Mouse (Mus musculus): ENCODE measurements at regions not wholly inside any gene's neighbourhood (a gene's known extent, or its start where the extent isn't known, plus 50 kb on each side); places are given as distances from the start of the nearest gene placed in this dataset.

GRCm38 (mm10) chr2:148622216-148622615 is 50.2 kb upstream of the Nxt1 start:
- no peak for ATAC-seq (ENCODE audit: insufficient read depth)
- H3K27ac ChIP-seq (replicated peaks) = no peak overlapping the region
- no peaks in the 10 kb centered on the region for H3K9me3 ChIP-seq (replicated peaks)
- H3K9ac ChIP-seq = no peak overlapping the region
- no peak overlapping the region for H3K4me3 ChIP-seq (replicated peaks)
- no peaks in the 10 kb centered on the region for H3K36me3 ChIP-seq (replicated peaks)
- H3K4me1 ChIP-seq (replicated peaks) = no peaks in the 10 kb centered on the region
- 51% methylated on average over 3 of the region's 3 CpGs for WGBS (ENCODE audit: insufficient replicate concordance)
- H3K4me2 ChIP-seq = no peak overlapping the region
- no peaks in the 10 kb centered on the region for H3K27me3 ChIP-seq

- Histone ChIP-seq H3K4me2 (no peak overlapping the region), H3K27ac (replicated peaks) (no peak overlapping the region), H3K9me3 (replicated peaks) (no peaks in the 10 kb centered on the region), H3K4me1 (replicated peaks) (no peaks in the 10 kb centered on the region), H3K4me3 (replicated peaks) (no peak overlapping the region), H3K27me3 (no peaks in the 10 kb centered on the region), H3K9ac (no peak overlapping the region), H3K36me3 (replicated peaks) (no peaks in the 10 kb centered on the region)
- 51% methylated on average over 1 of the region's 1 CpGs for WGBS (ENCODE audit: insufficient replicate concordance)
- ATAC-seq (ENCODE audit: insufficient read depth) = no peak
Observed at GRCm38 (mm10) chr2:148611911-148612310, 60.5 kb upstream of the Nxt1 start.

- Histone ChIP-seq H3K27me3 (no peaks in the 10 kb centered on the region), H3K27ac (replicated peaks) (no peak overlapping the region), H3K9me3 (replicated peaks) (no peaks in the 10 kb centered on the region), H3K4me3 (replicated peaks) (no peak overlapping the region), H3K36me3 (replicated peaks) (no peaks in the 10 kb centered on the region), H3K9ac (no peak overlapping the region), H3K4me2 (no peak overlapping the region), H3K4me1 (replicated peaks) (no peaks in the 10 kb centered on the region)
- WGBS (ENCODE audit: insufficient replicate concordance) = 37% methylated on average over 2 of the region's 2 CpGs
- ATAC-seq (ENCODE audit: insufficient read depth) = no peak
Observed at GRCm38 (mm10) chr2:148605425-148605930, 66.9 kb upstream of the Nxt1 start.

- Histone ChIP-seq H3K4me1 (replicated peaks) (no peaks in the 10 kb centered on the region), H3K4me3 (replicated peaks) (no peak overlapping the region), H3K9me3 (replicated peaks) (no peaks in the 10 kb centered on the region), H3K9ac (no peak overlapping the region), H3K27ac (replicated peaks) (no peak overlapping the region), H3K4me2 (no peak overlapping the region), H3K27me3 (no peaks in the 10 kb centered on the region), H3K36me3 (replicated peaks) (no peaks in the 10 kb centered on the region)
- ATAC-seq (ENCODE audit: insufficient read depth) = no peak
- 46% methylated on average over 2 of the region's 2 CpGs for WGBS (ENCODE audit: insufficient replicate concordance)
Observed at GRCm38 (mm10) chr2:148603951-148604350, 68.5 kb upstream of the Nxt1 start.

GRCm38 (mm10) chr2:148603315-148603714 is 69.1 kb upstream of the Nxt1 start:
- Histone ChIP-seq H3K36me3 (replicated peaks) (no peaks in the 10 kb centered on the region), H3K4me2 (no peak overlapping the region), H3K4me1 (replicated peaks) (no peaks in the 10 kb centered on the region), H3K27me3 (no peaks in the 10 kb centered on the region), H3K4me3 (replicated peaks) (no peak overlapping the region), H3K27ac (replicated peaks) (no peak overlapping the region), H3K9ac (no peak overlapping the region), H3K9me3 (replicated peaks) (no peaks in the 10 kb centered on the region)
- no peak for ATAC-seq (ENCODE audit: insufficient read depth)
- WGBS (ENCODE audit: insufficient replicate concordance) = 40% methylated on average over 2 of the region's 2 CpGs

- no peak overlapping the region for H3K4me2 ChIP-seq
- no peak overlapping the region for H3K4me3 ChIP-seq (replicated peaks)
- H3K36me3 ChIP-seq (replicated peaks) = no peaks in the 10 kb centered on the region
- no peaks in the 10 kb centered on the region for H3K9me3 ChIP-seq (replicated peaks)
- no peaks in the 10 kb centered on the region for H3K27me3 ChIP-seq
- no peak for ATAC-seq (ENCODE audit: insufficient read depth)
- no peaks in the 10 kb centered on the region for H3K4me1 ChIP-seq (replicated peaks)
- H3K27ac ChIP-seq (replicated peaks) = no peak overlapping the region
- H3K9ac ChIP-seq = no peak overlapping the region
Observed at GRCm38 (mm10) chr2:148599498-148599897, 72.9 kb upstream of the Nxt1 start.

- ATAC-seq (ENCODE audit: insufficient read depth) = no peak
Observed at GRCm38 (mm10) chr2:148596966-148597365, 75.4 kb upstream of the Nxt1 start.

GRCm38 (mm10) chr2:148585721-148586335 is 86.6 kb upstream of the Nxt1 start:
- no peak overlapping the region for H3K4me2 ChIP-seq
- no peak overlapping the region for H3K4me3 ChIP-seq (replicated peaks)
- H3K27ac ChIP-seq (replicated peaks) = peak overlapping the region; percentile 33; the same call in 1 of the 2 replicates
- H3K27me3 ChIP-seq = no peaks in the 10 kb centered on the region
- H3K9ac ChIP-seq = no peak overlapping the region
- H3K9me3 ChIP-seq (replicated peaks) = no peaks in the 10 kb centered on the region
- no peaks in the 10 kb centered on the region for H3K4me1 ChIP-seq (replicated peaks)
- 26% methylated on average over 1 of the region's 1 CpGs for WGBS (ENCODE audit: insufficient replicate concordance)
- no peaks in the 10 kb centered on the region for H3K36me3 ChIP-seq (replicated peaks)
- ATAC-seq (ENCODE audit: insufficient read depth) = 0 out of 2 replicates have a peak, but pooled peaks have one; percentile 18

More at GRCm38 (mm10) chr2:148596966-148597365, 75.4 kb upstream of the Nxt1 start:
- WGBS (ENCODE audit: insufficient replicate concordance) = 38% methylated on average over 2 of the region's 2 CpGs
- H3K4me2 ChIP-seq = no peak overlapping the region
- no peak overlapping the region for H3K4me3 ChIP-seq (replicated peaks)
- no peaks in the 10 kb centered on the region for H3K4me1 ChIP-seq (replicated peaks)
- no peaks in the 10 kb centered on the region for H3K27me3 ChIP-seq
- H3K9ac ChIP-seq = no peak overlapping the region
- no peaks in the 10 kb centered on the region for H3K36me3 ChIP-seq (replicated peaks)
- no peaks in the 10 kb centered on the region for H3K9me3 ChIP-seq (replicated peaks)
- no peak overlapping the region for H3K27ac ChIP-seq (replicated peaks)

- Histone ChIP-seq H3K4me2 (no peak overlapping the region), H3K4me1 (replicated peaks) (no peaks in the 10 kb centered on the region), H3K4me3 (replicated peaks) (no peak overlapping the region), H3K36me3 (replicated peaks) (no peaks in the 10 kb centered on the region), H3K27ac (replicated peaks) (no peak overlapping the region), H3K27me3 (no peaks in the 10 kb centered on the region), H3K9me3 (replicated peaks) (no peaks in the 10 kb centered on the region), H3K9ac (no peak overlapping the region)
- WGBS (ENCODE audit: insufficient replicate concordance) = 77% methylated on average over 1 of the region's 1 CpGs
- ATAC-seq (ENCODE audit: insufficient read depth) = no peak
Observed at GRCm38 (mm10) chr2:148582208-148582607, 90.2 kb upstream of the Nxt1 start.

GRCm38 (mm10) chr2:148581666-148582065 is 90.7 kb upstream of the Nxt1 start:
- no peak for ATAC-seq (ENCODE audit: insufficient read depth)
- 57% methylated on average over 4 of the region's 4 CpGs for WGBS (ENCODE audit: insufficient replicate concordance)
- Histone ChIP-seq H3K4me1 (replicated peaks) (no peaks in the 10 kb centered on the region), H3K4me2 (no peak overlapping the region), H3K27ac (replicated peaks) (no peak overlapping the region), H3K9me3 (replicated peaks) (no peaks in the 10 kb centered on the region), H3K27me3 (no peaks in the 10 kb centered on the region), H3K36me3 (replicated peaks) (no peaks in the 10 kb centered on the region), H3K9ac (no peak overlapping the region), H3K4me3 (replicated peaks) (no peak overlapping the region)

- Histone ChIP-seq H3K9ac (no peak overlapping the region), H3K4me3 (replicated peaks) (no peak overlapping the region), H3K36me3 (replicated peaks) (no peaks in the 10 kb centered on the region), H3K4me2 (no peak overlapping the region), H3K4me1 (replicated peaks) (no peaks in the 10 kb centered on the region), H3K27ac (replicated peaks) (no peak overlapping the region), H3K27me3 (no peaks in the 10 kb centered on the region), H3K9me3 (replicated peaks) (no peaks in the 10 kb centered on the region)
- 32% methylated on average over 7 of the region's 7 CpGs for WGBS (ENCODE audit: insufficient replicate concordance)
- no peak for ATAC-seq (ENCODE audit: insufficient read depth)
Observed at GRCm38 (mm10) chr2:148580286-148580966, 92.0 kb upstream of the Nxt1 start.
